Mouse (Mus musculus): ENCODE results near the gene Vmn2r22.
"Not testable (repeated sequence)": the region's sequence is repeated elsewhere in the genome, so short reads cannot be mapped to it uniquely, and the experiment has no call there.

- not testable (repeated sequence) for TF ChIP-seq POLR2A (IDR thresholded peaks at IDR 0.05; ENCODE audit: low read depth, low read length); CTCF (conservative IDR thresholded peaks at IDR 0.05; ENCODE audit: insufficient read depth, insufficient read length, low read depth, low read length)
These were observed 62.7 kb downstream of the Vmn2r22 start for GRCm38 (mm10) chr6:123587796-123588328.

Data from kidney, adult 2 months (tissue).